Mouse (Mus musculus): Measurements from ENCODE around the gene Mptx1. TPM values are rescaled to one million over a fixed set of nuclear protein-coding genes. Genes with fewer than 3 reads are reported as not detected.
"Not testable (repeated sequence)": the region's sequence is repeated elsewhere in the genome, so short reads cannot be mapped to it uniquely, and the experiment has no call there.

Gene Mptx1
- not detected in 2 replicates for polyA plus RNA-seq (2014; fragmentation: Nextera tagmentation; extraction: Ambion mirVana)

- Histone ChIP-seq H3K9ac (replicated peaks; ENCODE audit: low read depth, low read length) (no peak within 1 kb of the TSS), H3K36me3 (ENCODE audit: control insufficient read depth, insufficient read depth, low read length) (no peaks in the 10 kb centered on the region), H3K4me1 (ENCODE audit: control insufficient read depth, insufficient read depth, low read length) (no peaks in the 10 kb centered on the region), H3K4me3 (ENCODE audit: low read depth, low read length) (no peak within 1 kb of the TSS), H3K4me2 (replicated peaks; ENCODE audit: low read depth, low read length) (no peak within 1 kb of the TSS), H3K27ac (ENCODE audit: low read length) (no peak within 1 kb of the TSS), H3K27me3 (ENCODE audit: control insufficient read depth, insufficient read depth, low read length) (no peaks in the 10 kb centered on the region), H3K9me3 (ENCODE audit: control insufficient read depth, low read depth, low read length) (no peaks in the 10 kb centered on the region)
- no peak for ATAC-seq (ENCODE audit: insufficient number of reproducible peaks, insufficient read depth, low FRiP score, low read depth)
Measured at GRCm38 (mm10) chr1:174330218-174330617, at the start of gene Mptx1. Mptx1 (plus strand) TSS chr1:174330518.

GRCm38 (mm10) chr1:174303162-174303561 lies 27.2 kb upstream of the Mptx1 start:
- H3K27ac ChIP-seq (ENCODE audit: low read length): no peak overlapping the region
- H3K9me3 ChIP-seq (ENCODE audit: control insufficient read depth, low read depth, low read length): no peaks in the 10 kb centered on the region
- no peaks in the 10 kb centered on the region for H3K27me3 ChIP-seq (ENCODE audit: control insufficient read depth, insufficient read depth, low read length)
- no peak overlapping the region for H3K4me2 ChIP-seq (replicated peaks; ENCODE audit: low read depth, low read length)
- H3K36me3 ChIP-seq (ENCODE audit: control insufficient read depth, insufficient read depth, low read length): no peaks in the 10 kb centered on the region
- H3K4me1 ChIP-seq (ENCODE audit: control insufficient read depth, insufficient read depth, low read length): no peaks in the 10 kb centered on the region
- no peak overlapping the region for H3K9ac ChIP-seq (replicated peaks; ENCODE audit: low read depth, low read length)
- ATAC-seq (ENCODE audit: insufficient number of reproducible peaks, insufficient read depth, low FRiP score, low read depth): peak; percentile 79
- 30% methylated on average over 1 of the region's 1 CpGs for WGBS
- H3K4me3 ChIP-seq (ENCODE audit: low read depth, low read length): no peak overlapping the region

- Histone ChIP-seq H3K9me3 (ENCODE audit: control insufficient read depth, low read depth, low read length) (no peaks in the 10 kb centered on the region), H3K4me3 (ENCODE audit: low read depth, low read length) (no peak overlapping the region), H3K27me3 (ENCODE audit: control insufficient read depth, insufficient read depth, low read length) (no peaks in the 10 kb centered on the region), H3K4me2 (replicated peaks; ENCODE audit: low read depth, low read length) (no peak overlapping the region), H3K27ac (ENCODE audit: low read length) (no peak overlapping the region), H3K36me3 (ENCODE audit: control insufficient read depth, insufficient read depth, low read length) (no peaks in the 10 kb centered on the region), H3K9ac (replicated peaks; ENCODE audit: low read depth, low read length) (no peak overlapping the region), H3K4me1 (ENCODE audit: control insufficient read depth, insufficient read depth, low read length) (no peaks in the 10 kb centered on the region)
- WGBS: 74% methylated on average over 2 of the region's 2 CpGs
- ATAC-seq (ENCODE audit: insufficient number of reproducible peaks, insufficient read depth, low FRiP score, low read depth): no peak
Measured at GRCm38 (mm10) chr1:174317308-174317707, 13.0 kb upstream of the Mptx1 start.

GRCm38 (mm10) chr1:174353636-174354035 lies 23.3 kb downstream of the Mptx1 start:
- not testable (repeated sequence) for H3K4me3 ChIP-seq (ENCODE audit: low read depth, low read length); H3K27me3 ChIP-seq (ENCODE audit: control insufficient read depth, insufficient read depth, low read length); H3K27ac ChIP-seq (ENCODE audit: low read length); H3K4me2 ChIP-seq (replicated peaks; ENCODE audit: low read depth, low read length); H3K4me1 ChIP-seq (ENCODE audit: control insufficient read depth, insufficient read depth, low read length); H3K36me3 ChIP-seq (ENCODE audit: control insufficient read depth, insufficient read depth, low read length); H3K9me3 ChIP-seq (ENCODE audit: control insufficient read depth, low read depth, low read length); ATAC-seq (ENCODE audit: insufficient number of reproducible peaks, insufficient read depth, low FRiP score, low read depth); H3K9ac ChIP-seq (replicated peaks; ENCODE audit: low read depth, low read length)
- 60% methylated on average over 1 of the region's 1 CpGs for WGBS

GRCm38 (mm10) chr1:174354640-174355039 lies 24.3 kb downstream of the Mptx1 start:
- Histone ChIP-seq H3K36me3 (ENCODE audit: control insufficient read depth, insufficient read depth, low read length) (no peaks in the 10 kb centered on the region), H3K4me3 (ENCODE audit: low read depth, low read length) (no peak overlapping the region), H3K9me3 (ENCODE audit: control insufficient read depth, low read depth, low read length) (no peaks in the 10 kb centered on the region), H3K4me2 (replicated peaks; ENCODE audit: low read depth, low read length) (no peak overlapping the region), H3K27ac (ENCODE audit: low read length) (no peak overlapping the region), H3K27me3 (ENCODE audit: control insufficient read depth, insufficient read depth, low read length) (no peaks in the 10 kb centered on the region), H3K9ac (replicated peaks; ENCODE audit: low read depth, low read length) (no peak overlapping the region), H3K4me1 (ENCODE audit: control insufficient read depth, insufficient read depth, low read length) (no peaks in the 10 kb centered on the region)
- 78% methylated on average over 5 of the region's 5 CpGs for WGBS
- ATAC-seq (ENCODE audit: insufficient number of reproducible peaks, insufficient read depth, low FRiP score, low read depth): no peak

- no peaks in the 10 kb centered on the region for H3K36me3 ChIP-seq (ENCODE audit: control insufficient read depth, insufficient read depth, low read length)
- no peak for ATAC-seq (ENCODE audit: insufficient number of reproducible peaks, insufficient read depth, low FRiP score, low read depth)
- WGBS: 64% methylated on average over 2 of the region's 2 CpGs
- H3K27ac ChIP-seq (ENCODE audit: low read length): no peak within 1 kb of the TSS
- H3K4me3 ChIP-seq (ENCODE audit: low read depth, low read length): no peak within 1 kb of the TSS
- no peaks in the 10 kb centered on the region for H3K4me1 ChIP-seq (ENCODE audit: control insufficient read depth, insufficient read depth, low read length)
- H3K4me2 ChIP-seq (replicated peaks; ENCODE audit: low read depth, low read length): no peak within 1 kb of the TSS
- H3K9me3 ChIP-seq (ENCODE audit: control insufficient read depth, low read depth, low read length): no peaks in the 10 kb centered on the region
- H3K9ac ChIP-seq (replicated peaks; ENCODE audit: low read depth, low read length): no peak within 1 kb of the TSS
- no peaks in the 10 kb centered on the region for H3K27me3 ChIP-seq (ENCODE audit: control insufficient read depth, insufficient read depth, low read length)
Measured at GRCm38 (mm10) chr1:174364882-174365451, 34.6 kb downstream of the Mptx1 start, which contains the start of gene Olfr417. Olfr417 (plus strand) TSS chr1:174365122.

- H3K9me3 ChIP-seq (ENCODE audit: control insufficient read depth, low read depth, low read length): no peaks in the 10 kb centered on the region
- no peak for ATAC-seq (ENCODE audit: insufficient number of reproducible peaks, insufficient read depth, low FRiP score, low read depth)
- WGBS: 86% methylated on average over 3 of the region's 3 CpGs
Measured at GRCm38 (mm10) chr1:174373799-174374198, 43.5 kb downstream of the Mptx1 start.

More at GRCm38 (mm10) chr1:174373799-174374198, 43.5 kb downstream of the Mptx1 start:
- Histone ChIP-seq H3K4me2 (replicated peaks; ENCODE audit: low read depth, low read length) (no peak overlapping the region), H3K27me3 (ENCODE audit: control insufficient read depth, insufficient read depth, low read length) (no peaks in the 10 kb centered on the region), H3K27ac (ENCODE audit: low read length) (no peak overlapping the region), H3K4me1 (ENCODE audit: control insufficient read depth, insufficient read depth, low read length) (no peaks in the 10 kb centered on the region), H3K4me3 (ENCODE audit: low read depth, low read length) (no peak overlapping the region), H3K9ac (replicated peaks; ENCODE audit: low read depth, low read length) (no peak overlapping the region), H3K36me3 (ENCODE audit: control insufficient read depth, insufficient read depth, low read length) (no peaks in the 10 kb centered on the region)

All from stomach, embryonic 14.5 days (tissue).